Mouse (Mus musculus): ENCODE measurements around the gene Atf2. TPM values are rescaled to one million over a fixed set of nuclear protein-coding genes. Genes with fewer than 3 reads are reported as not detected.
"Not testable (repeated sequence)": the region's sequence is repeated elsewhere in the genome, so short reads cannot be mapped to it uniquely, and the experiment has no call there.

Gene Atf2
- polyA plus RNA-seq (2017; shearing (Covaris generic)), result 10 to 100 TPM; 57.6 to 91.8 (median 67.1) TPM

DNA sequence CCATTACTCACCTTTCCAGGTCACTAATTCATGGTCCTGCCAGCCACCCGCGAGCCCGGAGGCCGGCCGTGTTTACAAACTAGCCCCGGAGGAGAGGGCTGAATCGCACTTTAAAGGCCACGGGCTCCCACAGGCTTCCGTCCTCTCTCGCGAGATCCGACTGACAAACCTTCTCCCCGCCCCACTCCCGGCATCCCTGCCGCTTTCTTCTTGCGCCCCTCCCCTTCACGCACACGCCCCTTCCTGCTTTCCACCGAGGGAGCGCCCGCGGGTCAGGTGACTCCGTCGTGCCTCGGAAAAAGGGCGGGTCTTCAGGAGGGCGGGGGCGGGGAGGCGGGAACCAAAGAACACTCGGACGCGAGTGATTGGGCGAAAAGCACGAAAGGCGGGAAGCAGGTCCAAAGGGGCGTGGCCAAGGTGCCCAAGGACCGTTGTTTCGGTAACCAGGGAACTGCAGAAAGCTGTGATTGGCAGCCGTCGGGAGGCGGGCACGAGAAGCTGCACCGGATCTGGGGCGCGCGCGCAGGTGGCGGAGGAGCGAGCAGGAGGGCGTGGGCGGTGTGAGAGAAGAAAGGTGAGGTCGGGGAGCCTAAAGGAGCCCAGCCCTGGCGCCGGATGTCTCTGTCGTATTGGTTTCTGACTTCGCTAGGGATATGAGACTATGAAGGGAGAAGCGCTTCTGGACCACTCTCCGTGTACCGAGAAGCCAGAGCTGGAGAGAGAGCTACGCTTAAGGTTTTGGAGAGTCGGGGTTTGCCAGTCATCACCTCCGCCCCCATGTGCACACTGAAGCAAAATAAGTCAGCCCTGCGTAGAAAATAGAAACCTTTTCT, at the start of gene Atf2:
Atf2 (minus strand) TSS at position 176 of the 833 bp plus-strand sequence.
- peak; percentile 88 for ATAC-seq

DNA sequence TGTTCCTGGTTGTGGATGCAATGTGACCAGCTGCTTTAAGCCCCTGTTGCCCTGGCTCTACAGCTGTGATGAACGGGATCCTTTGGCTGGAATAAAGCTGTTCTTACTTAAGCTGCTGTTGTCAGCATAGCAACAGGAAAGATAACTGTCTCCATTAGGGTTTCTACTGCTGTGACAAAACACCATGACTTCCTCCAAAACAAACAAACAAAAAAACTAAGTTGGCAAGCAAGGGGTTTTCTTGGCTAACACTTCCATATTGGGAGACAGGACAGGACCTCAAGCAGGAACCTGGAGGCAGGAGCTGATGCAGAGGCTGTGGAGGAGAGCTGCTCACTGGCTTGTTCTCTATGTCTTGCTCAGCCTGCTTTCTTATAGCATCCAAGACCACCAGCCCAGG, 48.8 kb upstream of the Atf2 start:
- ATAC-seq, result no peak

DNA sequence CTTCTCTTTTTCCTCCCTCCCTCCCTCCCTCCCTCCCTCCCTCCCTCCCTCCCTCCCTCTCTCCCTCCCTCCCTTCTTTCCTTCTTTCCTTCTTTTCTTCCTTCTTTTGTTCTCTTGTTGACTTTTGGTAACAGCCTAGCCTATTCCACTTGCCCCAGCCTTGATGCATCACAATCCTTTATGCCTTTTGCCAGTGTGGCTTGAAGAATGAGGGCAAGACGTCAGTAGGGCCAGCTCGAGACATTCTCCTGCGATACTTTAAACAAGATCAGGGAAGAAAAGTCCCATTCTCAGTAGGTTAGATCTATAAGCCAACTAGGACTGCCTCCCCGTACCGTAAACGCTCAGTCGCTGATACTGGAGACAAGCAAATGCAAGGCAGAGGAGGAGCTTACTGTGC, 48.0 kb upstream of the Atf2 start:
- ATAC-seq, result no peak

DNA sequence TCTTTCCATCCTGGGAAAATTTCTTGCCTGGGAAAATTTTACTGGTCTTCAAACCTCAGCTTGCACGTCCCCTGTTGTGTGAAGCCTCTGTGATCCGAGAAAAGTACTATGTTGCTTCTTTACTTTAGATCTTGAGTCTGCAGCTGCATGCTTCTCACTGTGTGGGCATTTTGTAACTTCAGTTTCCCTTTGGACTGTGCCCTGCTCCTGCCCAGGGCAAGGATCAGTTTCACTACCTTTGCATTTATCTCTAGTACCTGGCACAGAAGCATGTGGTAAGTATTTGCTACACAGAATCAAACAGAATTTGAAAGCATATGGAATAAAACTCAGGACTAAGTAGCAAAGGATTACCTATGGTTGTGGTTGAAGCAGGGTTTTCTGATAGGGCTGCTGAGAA, 46.5 kb upstream of the Atf2 start:
- ATAC-seq, result no peak

DNA sequence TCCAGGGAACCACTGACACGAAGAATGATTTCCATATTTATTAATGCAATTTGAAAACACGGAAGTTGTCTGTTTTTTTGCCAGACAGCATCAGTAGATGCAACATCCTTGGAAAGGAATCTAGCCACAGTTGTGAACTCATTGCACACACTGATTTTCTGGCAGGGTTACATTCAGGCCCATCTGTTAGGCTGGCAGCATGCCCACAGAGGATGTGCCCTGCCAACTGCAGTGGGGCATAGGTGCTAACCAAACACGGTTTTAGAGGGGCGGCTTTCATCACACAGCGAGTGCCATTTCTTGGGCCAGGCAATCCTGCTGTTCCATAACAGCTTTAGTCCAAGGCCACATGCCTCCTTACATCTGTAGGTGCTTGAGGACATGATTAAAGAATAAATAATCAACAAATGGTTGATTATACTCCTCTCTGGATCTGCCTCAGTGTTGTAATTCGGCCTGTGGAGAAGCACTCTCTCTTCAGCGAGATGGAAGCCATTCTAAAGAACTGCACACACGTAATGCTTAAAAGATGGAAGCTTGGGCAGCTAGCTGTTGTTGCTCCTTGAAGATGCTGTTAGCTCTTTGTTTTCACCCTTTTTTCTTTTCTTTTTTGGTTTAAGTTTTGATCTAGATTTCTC, 40.4 kb upstream of the Atf2 start:
- no peak for ATAC-seq

DNA sequence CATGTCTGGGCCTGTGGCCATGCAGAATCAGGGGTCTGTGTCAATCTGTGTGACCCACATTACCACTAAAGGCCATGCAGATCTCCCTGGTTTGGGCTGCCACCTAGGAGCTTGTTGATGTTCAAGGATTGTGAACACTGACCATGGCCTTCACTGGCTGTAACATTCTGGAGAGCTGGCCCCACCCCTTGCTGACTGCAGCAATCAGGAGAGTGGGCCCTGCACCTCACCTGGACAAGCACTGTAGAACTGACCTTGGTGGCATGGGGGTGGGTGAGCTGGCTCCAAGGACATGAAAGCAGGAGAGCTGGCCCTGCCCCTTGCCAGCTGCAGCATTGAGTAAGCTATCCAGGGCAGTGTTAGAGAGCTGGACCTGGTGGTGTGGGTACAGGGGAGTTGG, 35.3 kb upstream of the Atf2 start:
- ATAC-seq, result no peak

DNA sequence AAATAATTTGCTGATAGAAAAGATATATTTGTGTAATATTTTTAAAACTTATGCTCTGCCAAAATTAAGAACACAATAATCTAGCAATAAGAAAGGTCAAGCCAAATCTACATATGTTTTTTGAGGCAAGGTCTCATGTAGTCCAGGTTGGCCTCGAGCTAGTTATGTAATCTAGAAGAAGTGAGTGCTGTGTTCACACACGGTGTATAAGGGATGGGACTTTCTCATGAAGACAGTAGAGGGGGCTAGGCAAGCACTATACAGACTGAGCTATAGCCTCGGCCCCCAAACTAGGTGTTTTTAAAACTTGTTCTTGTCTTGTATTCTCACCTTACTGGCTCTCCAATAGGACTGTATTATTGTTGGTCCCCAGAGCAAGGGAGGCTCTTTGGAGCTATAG, 33.1 kb upstream of the Atf2 start:
- ATAC-seq, result no peak

DNA sequence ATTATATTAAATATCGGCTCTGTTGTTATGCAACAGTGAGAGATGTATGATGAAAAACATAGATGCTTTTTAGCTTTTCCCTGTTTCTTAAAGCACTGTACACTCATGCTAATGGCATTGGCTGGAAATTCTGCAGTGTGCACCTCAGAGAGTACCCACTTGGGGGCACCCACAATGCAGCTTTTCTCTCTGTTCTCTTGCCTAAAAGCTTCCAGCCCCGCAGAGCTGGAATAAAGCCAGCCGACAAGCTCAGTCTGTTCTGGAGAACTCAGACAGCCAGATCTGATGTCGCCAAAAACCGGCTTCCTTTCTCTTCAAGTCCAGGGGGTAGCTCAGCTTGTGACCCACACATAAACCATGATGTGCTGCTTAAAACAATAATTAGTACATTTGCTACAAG, 32.6 kb upstream of the Atf2 start:
- no peak for ATAC-seq

DNA sequence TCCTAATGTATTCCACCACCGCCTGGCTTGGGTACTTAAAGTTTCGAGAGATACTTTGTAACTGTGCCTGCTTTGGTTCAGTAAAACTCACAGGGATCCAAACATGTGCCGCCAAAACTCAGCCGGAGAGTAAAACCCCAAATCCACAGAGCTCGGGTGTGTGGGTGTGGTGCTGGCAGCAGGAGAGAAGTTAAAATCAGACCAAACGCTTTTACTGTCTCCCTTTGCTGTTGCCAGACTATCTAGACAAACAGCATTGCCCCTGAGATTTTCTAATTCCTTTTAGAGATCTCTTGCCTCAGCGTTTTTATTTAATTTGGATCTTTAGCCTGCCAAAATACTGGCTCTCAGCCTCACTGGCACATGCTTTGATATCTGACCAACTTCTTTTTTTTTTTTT, 27.2 kb upstream of the Atf2 start:
- no peak for ATAC-seq

DNA sequence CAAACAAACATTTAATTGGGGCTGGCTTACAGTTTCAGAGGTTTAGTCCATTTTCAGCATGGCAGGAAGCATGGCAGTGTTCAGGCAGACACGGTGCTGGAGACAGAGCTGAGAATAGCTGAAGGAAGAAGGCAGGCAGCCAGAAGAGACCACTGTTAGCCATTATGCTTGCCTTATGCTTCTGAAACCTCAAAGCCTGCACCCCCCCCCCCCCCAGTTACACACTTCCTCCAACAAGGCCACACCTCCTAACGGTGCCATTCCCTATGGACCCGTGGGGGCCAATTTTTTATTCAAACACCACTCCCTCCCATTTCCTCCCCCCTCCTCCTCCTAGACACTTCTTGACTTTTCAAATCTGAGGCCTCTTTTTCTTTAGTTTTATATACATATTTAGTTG, 19.8 kb upstream of the Atf2 start:
- no peak for ATAC-seq

DNA sequence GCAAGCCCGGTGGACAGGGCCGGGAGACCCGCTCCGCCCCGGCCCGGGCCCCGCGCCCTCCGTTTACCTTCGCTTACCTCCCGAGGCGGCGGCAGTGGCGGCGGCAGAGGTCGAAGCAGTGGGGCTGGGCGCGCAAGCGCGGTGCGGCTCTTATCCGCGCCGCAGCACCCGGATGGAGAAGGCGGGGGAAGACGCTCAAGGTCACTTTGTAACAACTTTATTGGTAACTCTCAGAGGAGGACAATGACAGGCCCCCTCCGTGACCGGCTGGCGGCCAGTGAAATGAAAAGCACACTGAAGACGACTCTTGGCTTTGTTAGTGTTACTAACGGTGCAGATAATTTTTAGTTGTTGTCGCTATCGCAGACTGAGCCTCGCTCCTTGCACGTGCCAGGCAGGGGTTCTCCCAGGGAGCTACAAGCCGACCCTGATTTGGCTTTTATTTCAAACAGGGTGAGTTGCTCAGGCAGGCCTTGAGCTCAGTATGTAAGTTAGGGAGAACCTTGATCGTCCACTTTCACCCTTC, 18.8 kb upstream of the Atf2 start, which contains the start of gene Atp5g3:
Atp5g3 (minus strand) TSS at position 152 of the 526 bp plus-strand sequence.
- ATAC-seq, result peak; percentile 92

DNA sequence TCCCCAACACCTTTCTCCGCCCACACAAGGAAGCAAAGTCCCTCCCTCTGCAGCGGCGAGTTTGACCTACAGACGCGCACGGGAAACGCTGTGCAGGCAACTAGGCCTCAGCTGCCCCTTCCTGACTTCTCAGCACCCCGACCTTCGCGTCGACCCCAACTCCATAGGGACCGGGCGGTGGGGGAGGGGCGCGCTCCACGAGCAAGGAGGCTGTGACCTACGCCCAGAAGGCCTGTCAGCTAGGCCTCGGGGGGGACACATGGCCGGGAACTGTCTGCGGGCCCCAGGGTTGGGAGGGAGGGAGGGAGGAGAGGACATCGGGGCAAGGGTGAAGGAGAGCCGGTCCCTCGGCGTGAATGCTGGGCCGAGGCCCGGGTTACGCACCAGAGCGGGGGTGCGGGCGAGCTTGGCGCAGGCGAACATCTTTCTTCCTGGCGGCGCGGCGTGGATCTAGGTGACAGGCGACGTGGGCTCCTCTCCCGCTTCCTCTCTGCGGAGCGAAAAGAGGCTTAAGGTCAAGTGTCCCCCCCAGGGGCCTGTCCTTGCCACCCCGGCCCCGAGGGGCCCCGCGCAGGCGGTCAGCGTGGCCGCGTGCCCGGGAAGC, 18.2 kb upstream of the Atf2 start:
- peak; percentile 22 for ATAC-seq

DNA sequence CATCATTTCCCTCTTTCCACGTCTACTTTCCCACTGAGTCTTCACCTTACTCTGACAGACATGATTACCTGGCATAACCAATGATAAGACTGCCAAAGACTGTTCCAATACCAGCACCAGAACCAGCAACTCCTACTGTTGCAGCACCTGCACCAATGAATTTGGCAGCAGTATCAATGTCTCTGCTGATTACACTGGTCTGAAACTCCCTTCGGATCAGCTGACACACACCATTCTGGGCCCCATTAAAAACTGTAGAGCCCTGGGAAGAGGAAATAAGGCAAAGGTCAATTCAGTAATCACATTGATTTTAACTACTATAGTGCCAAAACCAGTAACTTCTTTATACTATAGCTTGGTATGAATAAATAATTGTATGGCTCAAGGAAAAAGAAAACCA, 16.7 kb upstream of the Atf2 start:
- ATAC-seq, result no peak

DNA sequence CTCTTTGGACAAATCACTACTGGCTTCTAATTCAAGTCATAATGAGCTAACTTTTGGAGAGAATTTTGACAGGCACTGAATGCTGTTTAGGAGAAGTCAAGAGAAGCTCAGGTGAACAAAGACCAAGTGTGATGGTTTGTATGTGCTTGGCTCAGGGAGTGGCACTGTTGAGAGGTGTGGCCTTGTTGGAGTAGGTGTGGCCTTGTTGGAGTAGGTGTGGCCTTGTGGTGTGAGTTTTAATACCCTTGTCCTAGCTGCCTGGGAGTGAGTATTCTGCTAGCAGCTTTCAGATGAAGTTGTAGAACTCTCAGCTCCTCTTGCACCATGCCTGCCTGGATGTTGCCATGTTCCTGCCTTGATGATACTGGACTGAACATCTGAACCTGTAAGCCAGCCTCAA, 12.2 kb upstream of the Atf2 start:
- ATAC-seq, result not testable (repeated sequence)

DNA sequence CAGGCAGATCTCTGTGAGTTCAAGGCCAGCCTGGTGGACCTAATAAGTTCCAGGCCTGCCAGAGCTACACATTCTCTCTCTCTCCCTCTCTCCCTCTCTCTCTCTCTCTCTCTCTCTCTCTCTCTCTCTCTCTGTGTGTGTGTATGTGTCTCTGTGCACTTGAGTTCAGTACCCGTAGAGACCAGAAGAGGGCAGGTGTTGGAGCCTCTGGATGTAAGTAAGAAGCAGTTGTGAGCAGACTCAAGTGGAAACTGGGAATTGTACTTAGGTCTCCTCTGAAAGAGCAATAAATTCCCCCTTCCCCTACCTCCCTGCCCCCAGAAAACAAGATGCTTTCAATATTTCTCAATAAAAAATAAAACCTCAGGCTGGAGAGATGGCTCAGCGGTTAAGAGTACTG, 11.1 kb upstream of the Atf2 start:
- no peak for ATAC-seq

DNA sequence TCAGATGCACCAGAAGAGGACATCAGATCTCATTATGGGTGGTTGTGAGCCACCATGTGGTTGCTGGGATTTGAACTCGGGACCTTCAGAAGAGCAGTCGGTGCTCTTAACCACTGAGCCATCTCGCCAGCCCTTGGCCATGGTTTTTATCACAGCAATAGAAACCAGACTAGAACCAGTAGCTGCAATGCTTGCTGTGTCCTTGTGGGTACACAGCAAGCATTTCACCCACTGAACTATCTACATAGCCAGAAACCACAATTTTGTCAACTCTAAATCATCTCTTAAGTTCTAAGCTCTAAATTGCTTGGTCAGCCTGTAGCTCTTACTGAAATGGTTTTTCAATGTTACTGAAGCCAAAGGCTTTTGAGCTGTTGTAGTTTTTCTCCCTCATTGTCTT, 9.9 kb upstream of the Atf2 start:
- not testable (repeated sequence) for ATAC-seq

DNA sequence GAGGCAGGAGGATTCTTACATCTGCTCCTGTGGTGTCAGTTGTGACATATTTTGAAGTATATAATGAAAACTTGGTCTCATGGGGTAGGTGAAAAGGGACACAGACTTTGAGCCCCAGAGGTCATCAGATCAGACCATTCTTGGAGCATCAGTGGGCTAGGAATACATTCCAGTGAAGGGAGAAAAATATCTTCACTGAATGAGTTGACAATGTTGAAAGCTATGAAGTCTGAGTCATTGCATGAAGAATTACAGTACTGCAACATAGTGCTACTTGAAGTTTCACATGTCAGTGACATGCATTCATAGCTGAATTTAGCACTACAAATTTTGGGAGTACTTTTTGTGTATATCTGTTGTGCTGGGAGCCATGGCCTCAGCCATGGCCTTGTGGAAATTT, 8.7 kb upstream of the Atf2 start:
- no peak for ATAC-seq

DNA sequence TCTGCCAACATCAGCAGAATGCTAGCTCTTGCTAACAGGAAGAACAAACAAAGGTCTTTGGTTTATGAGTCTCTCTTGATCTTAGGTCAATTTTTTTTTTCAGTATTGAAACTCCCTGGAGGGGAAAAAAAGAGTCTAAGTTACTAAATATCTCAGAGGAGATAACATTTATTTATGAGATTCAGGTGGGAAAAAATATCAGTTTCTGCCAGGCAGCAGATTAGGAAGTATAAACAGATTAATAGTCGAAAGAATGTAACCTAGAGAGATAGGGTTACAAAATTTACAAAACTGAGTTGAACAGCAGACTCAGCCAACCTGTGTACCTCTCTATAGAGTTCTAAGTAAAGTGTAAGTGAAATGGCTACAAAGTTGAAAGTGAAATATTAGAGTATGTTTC, 7.9 kb upstream of the Atf2 start:
- no peak for ATAC-seq

DNA sequence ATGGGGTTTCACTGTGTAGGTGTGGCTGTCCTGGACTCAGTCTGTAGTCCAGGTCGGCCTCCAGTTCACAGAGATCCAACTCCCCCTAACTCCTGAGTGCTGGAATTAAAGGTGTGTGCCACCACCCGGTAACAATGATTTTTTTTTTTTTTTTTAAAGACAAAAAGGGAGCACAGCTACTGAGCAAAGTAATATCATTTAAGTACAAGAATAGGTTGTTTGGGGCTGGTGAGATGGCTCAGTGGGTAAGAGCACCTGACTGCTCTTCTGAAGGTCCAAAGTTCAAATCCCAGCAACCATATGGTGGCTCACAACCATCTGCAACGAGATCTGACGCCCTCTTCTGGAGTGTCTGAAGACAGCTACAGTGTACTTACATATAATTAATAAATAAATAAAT, 4.5 kb upstream of the Atf2 start:
- ATAC-seq, result not testable (repeated sequence)

DNA sequence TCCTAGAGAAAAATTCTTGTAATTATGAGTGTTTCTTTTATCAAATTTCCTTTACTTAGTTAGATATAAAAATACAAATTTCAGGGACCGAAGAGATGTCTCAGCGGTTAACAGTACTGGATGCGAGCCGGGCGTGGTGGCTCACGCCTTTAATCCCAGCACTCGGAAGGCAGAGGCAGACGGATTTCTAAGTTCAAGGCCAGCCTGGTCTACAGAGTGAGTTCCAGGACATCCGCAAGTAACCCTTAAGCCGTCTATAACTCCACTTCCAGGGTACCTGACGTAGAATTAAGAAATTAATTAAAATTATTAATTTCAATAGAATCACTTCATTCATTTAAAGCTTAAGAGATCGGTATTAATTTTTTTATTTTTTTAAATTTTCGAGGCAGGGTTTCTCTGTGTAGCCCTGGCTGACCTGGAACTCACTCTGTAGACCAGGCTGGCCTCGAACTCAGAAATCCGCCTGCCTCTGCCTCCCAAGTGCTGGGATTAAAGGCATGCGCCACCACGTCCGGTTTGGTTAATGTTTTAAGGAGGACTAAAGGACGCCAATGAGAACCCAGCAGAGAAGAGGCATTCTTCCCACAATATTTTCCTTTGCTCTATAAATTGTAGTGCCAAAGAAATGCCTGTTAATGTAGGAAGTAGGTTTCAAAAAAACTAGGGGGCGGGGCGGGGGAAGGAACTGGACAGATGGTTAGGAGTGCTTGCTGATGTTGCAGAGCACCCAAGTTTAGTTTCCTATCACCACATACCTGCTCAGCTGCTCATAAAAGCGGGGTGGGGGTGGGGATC, 1.2 kb upstream of the Atf2 start:
- no peak for ATAC-seq

DNA sequence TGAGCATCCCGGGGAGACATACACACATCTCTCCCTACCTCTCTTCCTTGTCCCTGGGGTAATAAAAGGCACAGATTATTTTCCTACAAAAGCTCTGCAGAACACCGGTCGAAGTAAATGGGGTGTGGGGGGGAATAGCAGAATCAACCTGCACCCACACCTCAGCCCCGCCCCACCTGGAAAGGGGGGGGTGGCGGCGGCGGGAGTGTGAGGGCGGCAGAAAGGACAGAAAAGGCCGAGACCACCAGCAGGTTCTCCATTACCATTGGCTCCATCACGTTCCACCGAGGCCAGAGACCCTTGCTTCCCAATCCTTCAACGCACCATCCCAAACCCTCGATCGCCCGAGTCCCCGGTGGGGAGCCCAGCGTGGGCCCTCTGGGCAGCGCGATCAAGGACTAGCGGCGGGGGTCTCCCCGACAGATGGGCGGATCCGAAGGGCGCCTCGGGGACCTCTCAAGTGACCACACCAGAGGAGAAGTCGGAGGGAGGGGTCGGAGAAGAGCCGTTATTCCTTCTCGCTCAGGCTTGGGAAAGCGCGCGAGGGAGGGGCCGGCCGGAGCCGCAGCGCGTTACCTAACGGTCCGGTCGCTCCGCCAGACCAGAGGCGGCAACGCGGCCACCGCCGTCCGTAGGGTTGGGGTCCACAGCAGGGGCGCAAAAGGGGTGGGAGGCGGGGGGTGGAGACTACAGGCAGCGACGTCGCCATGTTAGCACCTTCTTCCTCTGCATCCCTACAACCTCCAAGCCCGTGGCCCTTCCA, 557 bp downstream of the Atf2 start:
- ATAC-seq, result no peak

DNA sequence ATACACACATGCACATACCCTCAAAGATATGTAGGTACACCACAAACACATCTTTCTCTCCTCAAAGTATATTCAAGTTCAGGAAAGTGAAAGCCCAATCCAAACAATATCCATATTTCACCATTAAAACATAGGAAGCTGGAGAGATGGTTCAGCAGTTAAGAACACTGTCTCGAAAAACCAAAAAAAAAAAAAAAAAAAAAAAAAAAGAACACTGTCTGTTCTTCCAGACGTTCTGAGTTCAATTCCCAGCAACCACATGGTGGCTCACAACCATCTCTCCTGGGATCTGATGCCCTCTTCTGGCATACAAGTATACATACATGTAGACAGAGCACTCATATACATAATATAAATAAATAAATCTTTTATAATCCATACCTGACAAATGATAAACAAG, 6.4 kb downstream of the Atf2 start:
- no peak for ATAC-seq

Data from inflammation-experienced regulatory T-cells, adult 6 months (primary cell).